Mouse (Mus musculus) kidney, embryonic 14.5 days (tissue): ENCODE data around the gene Zbtb16. TPM values are rescaled to one million over a fixed set of nuclear protein-coding genes. Genes with fewer than 3 reads are reported as not detected.

ENCODE experiments used
- ATAC-seq: fragments of 200-750 bp; cut with Nextera tagmentation; 2 replicates; pipeline ENCODE4 v1.8.0; 2017; ENCODE audit warnings: moderate number of reproducible peaks, mild to moderate bottlenecking, moderate TSS enrichment, moderate library complexity; ENCODE audit not compliant: low FRiP score, low TSS enrichment
- H3K27ac ChIP-seq: fragments of 300-500 bp; sonication (generic); 2 replicates; pipeline ENCODE4 v1.5.1; 2014; ENCODE audit warnings: low read depth, mild to moderate bottlenecking, low read length, moderate library complexity, mixed read lengths
- H3K27me3 ChIP-seq: fragments of 300-500 bp; sonication (generic); 2 replicates; pipeline ENCODE4 v1.6.1; 2014; ENCODE audit warnings: mild to moderate bottlenecking, low read length; ENCODE audit not compliant: control insufficient read depth, insufficient read depth
- H3K36me3 ChIP-seq: fragments of 300-500 bp; sonication (generic); 2 replicates; pipeline ENCODE4 v1.6.1; 2014; ENCODE audit warnings: low read length, mixed read lengths; ENCODE audit not compliant: control insufficient read depth, insufficient read depth
- H3K4me1 ChIP-seq: fragments of 300-500 bp; sonication (generic); 2 replicates; pipeline ENCODE4 v1.6.1; 2014; ENCODE audit warnings: low read length, mixed read lengths; ENCODE audit not compliant: control insufficient read depth, insufficient read depth
- H3K4me2 ChIP-seq: fragments of 300-500 bp; sonication (generic); replicated peaks from 2 replicates; pipeline ENCODE4 v1.6.1; 2014; ENCODE audit warnings: low read depth, mild to moderate bottlenecking, low read length
- H3K4me3 ChIP-seq: fragments of 300-500 bp; sonication (generic); 2 replicates; pipeline ENCODE4 v1.5.1; 2014; ENCODE audit warnings: mild to moderate bottlenecking, low read length
- H3K9ac ChIP-seq: fragments of 300-500 bp; sonication (generic); 2 replicates; pipeline ENCODE4 v1.6.1; 2014; ENCODE audit warnings: low read depth, mild to moderate bottlenecking, low read length, moderate library complexity
- H3K9me3 ChIP-seq: fragments of 300-500 bp; sonication (generic); 2 replicates; pipeline ENCODE4 v1.6.1; 2016; ENCODE audit warnings: low read length; ENCODE audit not compliant: control insufficient read depth
- WGBS: fragments of 180-500 bp; shearing (Covaris S2); extraction: QIAGEN DNeasy Blood & Tissue Kit; methylation state at CpG from one replicate; pipeline ENCODE4 v1.1.7; 2014; 5-methylcytosine and 5-hydroxymethylcytosine counted together
- polyA plus RNA-seq: library from polyadenylated mRNA; unstranded; fragments of >200 nt; fragmentation: Nextera tagmentation; extraction: Ambion mirVana; gene quantifications from 2 replicates; pipeline ENCODE4 v1.2.1, GENCODE M21; 2014

The Zbtb16 gene
- polyA plus RNA-seq, 1 experiment from 2014 or later = 0.49 TPM

DNA sequence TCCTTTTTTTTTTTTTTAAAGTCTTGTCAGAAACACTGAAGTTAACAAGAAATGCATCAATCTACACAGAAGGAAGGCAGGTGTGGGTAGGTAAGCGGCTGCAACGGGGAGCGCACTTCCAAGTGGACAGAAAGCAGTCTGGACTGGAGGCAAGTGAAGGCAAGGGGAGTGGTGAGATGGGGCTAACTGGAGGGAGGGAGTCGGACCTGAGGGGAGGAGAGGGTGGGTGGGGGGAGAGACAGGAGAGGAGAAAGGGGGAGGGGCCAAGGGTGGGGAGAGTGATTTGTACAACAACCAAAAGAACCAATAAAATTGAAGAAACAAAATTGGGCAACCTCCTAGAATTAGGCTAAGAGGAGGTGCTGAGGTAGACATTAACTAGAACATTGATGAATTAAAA is 184.0 kb downstream of the Zbtb16 start:
- Histone ChIP-seq H3K9ac (no peak overlapping the region), H3K4me2 (no peak overlapping the region), H3K27ac (no peak overlapping the region), H3K4me3 (no peak overlapping the region), H3K9me3 (no peaks in the 10 kb centered on the region), H3K36me3 (no peaks in the 10 kb centered on the region), H3K27me3 (peaks cover 3% of the 10 kb centered on the region; the same call in 1 of the 2 replicates), H3K4me1 (peaks cover 25% of the 10 kb centered on the region)
- ATAC-seq = no peak
- 62% methylated on average over 4 of the region's 4 CpGs for WGBS

DNA sequence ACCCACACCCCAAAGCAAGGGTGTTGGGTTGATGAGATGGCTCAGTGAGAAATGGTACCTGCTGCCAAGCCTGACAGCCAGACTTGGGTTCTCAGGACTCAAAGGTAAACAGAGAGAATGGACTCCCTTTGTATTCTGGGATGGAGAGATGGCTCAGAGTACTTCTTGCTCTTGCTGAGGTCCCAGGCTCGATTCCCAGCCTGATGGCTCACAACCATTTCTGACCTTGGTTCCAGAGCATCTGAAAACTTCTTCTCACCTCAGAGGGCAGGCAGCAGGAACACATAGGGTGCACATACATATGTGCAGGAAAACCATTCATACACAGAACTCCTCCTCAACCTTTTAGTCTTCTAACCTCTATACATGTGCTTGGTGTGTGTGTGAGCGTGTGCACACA is 185.2 kb downstream of the Zbtb16 start:
- 87% methylated on average over 2 of the region's 2 CpGs for WGBS
- Histone ChIP-seq H3K9ac (no peak overlapping the region), H3K4me1 (peaks cover 25% of the 10 kb centered on the region), H3K36me3 (no peaks in the 10 kb centered on the region), H3K27ac (no peak overlapping the region), H3K27me3 (peaks cover 3% of the 10 kb centered on the region; the same call in 1 of the 2 replicates), H3K9me3 (no peaks in the 10 kb centered on the region), H3K4me3 (no peak overlapping the region), H3K4me2 (no peak overlapping the region)
- no peak for ATAC-seq

DNA sequence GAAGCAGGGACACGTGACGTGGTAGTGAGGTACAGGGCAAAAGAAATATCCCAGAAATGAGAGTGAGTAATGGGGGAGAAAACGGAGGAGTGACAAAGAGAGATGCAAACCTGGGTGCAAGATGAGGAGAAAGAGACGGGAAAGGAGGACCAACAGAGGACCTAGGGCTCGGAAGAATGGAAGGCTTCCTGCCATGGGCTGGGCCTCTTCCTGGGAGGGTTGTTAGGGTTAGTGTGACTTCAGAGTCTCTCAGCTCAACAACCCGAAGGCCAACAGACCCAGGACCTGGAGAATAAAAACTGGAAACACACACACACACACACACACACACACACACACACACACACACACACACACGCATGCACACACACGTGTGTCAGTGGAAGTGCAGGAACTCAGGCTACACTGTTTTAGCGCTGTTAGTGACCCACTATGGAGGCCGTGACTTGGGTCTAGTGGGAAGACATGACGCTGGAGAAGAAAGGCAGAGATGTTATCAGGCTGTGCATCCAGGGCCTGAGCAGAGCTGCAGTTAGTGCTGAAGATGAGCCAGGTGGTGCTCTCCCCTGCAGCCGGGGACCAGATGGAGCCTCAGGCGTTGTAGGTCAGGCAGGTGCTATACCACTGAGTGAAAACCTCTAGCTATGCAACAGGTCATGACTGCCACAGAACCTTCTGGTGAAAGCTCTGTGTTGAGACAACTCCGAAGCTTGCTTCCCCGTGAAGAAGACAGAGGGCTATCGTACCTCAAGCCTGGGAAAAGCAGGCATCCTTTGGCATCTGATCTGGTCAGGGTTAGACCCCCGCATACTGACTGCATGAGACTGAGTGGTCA is 186.0 kb downstream of the Zbtb16 start:
- peak overlapping the region; percentile 61 for H3K4me2 ChIP-seq
- no peaks in the 10 kb centered on the region for H3K36me3 ChIP-seq
- no peak overlapping the region for H3K9ac ChIP-seq
- peaks cover 6% of the 10 kb centered on the region; the same call in 1 of the 2 replicates for H3K27me3 ChIP-seq
- ATAC-seq = no peak
- H3K4me3 ChIP-seq = peak overlapping the region; percentile 24; the same call in 1 of the 2 replicates
- WGBS = 34% methylated on average over 17 of the region's 17 CpGs
- no peaks in the 10 kb centered on the region for H3K9me3 ChIP-seq
- no peak overlapping the region for H3K27ac ChIP-seq
- H3K4me1 ChIP-seq = peaks cover 25% of the 10 kb centered on the region

DNA sequence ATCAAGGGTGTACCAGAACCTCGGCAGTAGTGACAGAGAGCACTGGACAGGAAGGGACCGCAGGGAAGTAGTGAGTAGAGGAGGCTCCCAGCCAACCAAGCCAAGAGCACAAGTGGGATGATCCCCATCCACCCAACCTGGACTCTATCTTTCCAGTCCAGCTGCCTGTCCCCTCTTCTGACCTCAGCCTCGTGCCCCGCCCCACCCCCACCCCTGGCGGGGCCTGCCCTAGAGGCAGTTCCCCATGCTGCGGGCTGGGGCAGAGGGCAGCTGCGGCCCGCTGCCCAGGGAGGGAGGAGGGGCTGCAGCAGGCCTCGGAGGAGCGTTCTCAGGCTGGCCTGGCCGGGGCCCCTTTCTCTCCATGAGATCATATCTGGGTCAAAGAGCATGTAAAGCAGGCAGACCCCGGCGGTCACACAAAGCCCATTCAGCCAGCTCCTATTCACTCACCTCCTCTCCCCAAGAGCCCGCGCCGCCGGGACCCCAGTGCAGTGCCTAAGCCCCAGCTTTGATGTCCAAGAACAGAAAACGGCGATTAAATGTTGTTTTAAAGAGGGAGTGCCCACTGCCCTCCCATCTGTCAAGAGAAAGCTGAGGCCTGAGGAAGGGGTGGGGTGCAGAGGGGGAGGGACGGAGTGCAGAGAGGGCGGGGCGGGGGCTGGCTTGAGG is 186.8 kb downstream of the Zbtb16 start:
- H3K4me3 ChIP-seq = peak overlapping the region; percentile 24
- peak; percentile 79 for ATAC-seq
- H3K27me3 ChIP-seq = peaks cover 6% of the 10 kb centered on the region; the same call in 1 of the 2 replicates
- H3K27ac ChIP-seq = no peak overlapping the region
- no peaks in the 10 kb centered on the region for H3K36me3 ChIP-seq
- H3K4me2 ChIP-seq = peak overlapping the region; percentile 61
- H3K4me1 ChIP-seq = peaks cover 25% of the 10 kb centered on the region
- peak overlapping the region; percentile 45 for H3K9ac ChIP-seq
- H3K9me3 ChIP-seq = peaks cover 4% of the 10 kb centered on the region; the same call in 1 of the 2 replicates
- WGBS = under 1% methylated on average over 20 of the region's 22 CpGs

DNA sequence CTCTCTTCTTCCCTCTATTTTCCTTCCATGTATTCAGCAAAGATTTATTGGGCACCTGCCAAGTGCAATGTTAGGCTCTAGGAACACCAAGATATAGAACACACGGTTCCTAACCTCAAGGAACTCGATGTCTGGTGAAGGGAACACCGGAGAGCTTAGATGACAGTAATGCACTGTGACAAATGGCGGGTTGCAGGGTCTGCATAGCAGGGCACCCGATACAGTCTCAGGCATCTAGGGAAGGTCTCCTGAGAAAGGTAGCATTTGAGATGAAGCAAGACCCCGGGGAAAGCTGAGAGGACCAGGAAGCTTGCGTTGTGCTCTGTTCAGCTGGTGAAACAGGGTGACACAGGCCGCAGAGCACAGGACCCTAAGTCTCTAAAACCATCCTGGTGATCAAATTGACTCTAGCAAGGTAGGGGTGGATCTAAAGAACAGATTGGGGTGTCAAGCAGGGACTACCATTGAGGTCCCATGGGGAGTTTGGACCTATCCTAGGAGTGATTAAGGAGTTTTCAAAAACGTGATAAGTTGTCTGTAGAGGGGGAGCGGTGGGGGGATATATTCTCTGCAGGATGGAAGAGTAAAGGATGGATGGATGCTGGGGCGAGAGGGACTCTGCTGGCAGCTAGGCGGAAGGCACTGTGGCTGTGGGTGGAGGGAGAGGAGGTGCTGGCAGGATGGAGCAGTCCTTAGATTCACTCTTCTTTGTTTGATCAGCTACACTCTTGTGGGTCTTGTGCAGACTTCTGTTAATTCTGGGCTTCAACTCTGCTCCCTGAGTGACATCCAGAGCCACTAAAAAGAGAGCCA is 187.5 kb downstream of the Zbtb16 start:
- H3K4me3 ChIP-seq = peak overlapping the region; percentile 24; the same call in 1 of the 2 replicates
- H3K27me3 ChIP-seq = peaks cover 6% of the 10 kb centered on the region; the same call in 1 of the 2 replicates
- peaks cover 25% of the 10 kb centered on the region for H3K4me1 ChIP-seq
- H3K4me2 ChIP-seq = peak overlapping the region; percentile 61
- ATAC-seq = no peak
- peak overlapping the region; percentile 45; the same call in 1 of the 2 replicates for H3K9ac ChIP-seq
- H3K27ac ChIP-seq = no peak overlapping the region
- H3K9me3 ChIP-seq = peaks cover 4% of the 10 kb centered on the region; the same call in 1 of the 2 replicates
- WGBS = 42% methylated on average over 12 of the region's 12 CpGs
- H3K36me3 ChIP-seq = no peaks in the 10 kb centered on the region

DNA sequence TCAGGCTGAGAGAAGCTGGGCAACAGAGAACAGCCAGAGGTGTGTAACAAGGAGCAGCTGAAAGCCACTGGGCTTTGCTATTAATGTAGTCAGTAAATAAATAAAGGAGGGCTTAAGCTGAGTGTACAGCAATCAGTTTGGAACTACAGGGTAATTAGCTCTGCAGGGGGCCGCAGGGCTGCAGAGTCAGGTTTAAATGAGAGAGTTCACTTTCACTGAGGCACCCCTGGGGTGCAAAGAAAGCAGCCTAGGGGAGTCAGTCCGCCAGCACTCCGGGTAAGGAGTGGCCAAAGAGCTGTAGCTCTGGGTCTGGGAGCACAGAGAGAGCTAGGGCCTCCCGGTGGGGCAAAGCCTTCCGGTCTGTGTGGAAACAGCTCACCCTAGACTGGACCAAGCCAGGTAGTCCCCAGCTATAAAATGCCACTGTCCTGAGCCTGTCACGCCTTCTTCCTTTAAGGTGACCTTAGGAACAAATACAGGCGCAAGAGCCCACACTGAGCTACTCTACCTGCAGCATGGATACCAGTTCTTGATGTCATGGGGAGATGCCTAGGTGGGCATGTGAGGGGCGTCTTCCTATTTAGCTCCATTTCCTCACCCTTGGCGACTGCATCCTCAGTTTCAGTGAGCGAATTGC is 188.3 kb downstream of the Zbtb16 start:
- H3K4me3 ChIP-seq = no peak overlapping the region
- peaks cover 25% of the 10 kb centered on the region for H3K4me1 ChIP-seq
- no peak overlapping the region for H3K9ac ChIP-seq
- no peak overlapping the region for H3K27ac ChIP-seq
- no peaks in the 10 kb centered on the region for H3K36me3 ChIP-seq
- H3K4me2 ChIP-seq = no peak overlapping the region
- ATAC-seq = no peak
- H3K9me3 ChIP-seq = peaks cover 4% of the 10 kb centered on the region; the same call in 1 of the 2 replicates
- WGBS = 31% methylated on average over 10 of the region's 10 CpGs
- peaks cover 6% of the 10 kb centered on the region; the same call in 1 of the 2 replicates for H3K27me3 ChIP-seq

DNA sequence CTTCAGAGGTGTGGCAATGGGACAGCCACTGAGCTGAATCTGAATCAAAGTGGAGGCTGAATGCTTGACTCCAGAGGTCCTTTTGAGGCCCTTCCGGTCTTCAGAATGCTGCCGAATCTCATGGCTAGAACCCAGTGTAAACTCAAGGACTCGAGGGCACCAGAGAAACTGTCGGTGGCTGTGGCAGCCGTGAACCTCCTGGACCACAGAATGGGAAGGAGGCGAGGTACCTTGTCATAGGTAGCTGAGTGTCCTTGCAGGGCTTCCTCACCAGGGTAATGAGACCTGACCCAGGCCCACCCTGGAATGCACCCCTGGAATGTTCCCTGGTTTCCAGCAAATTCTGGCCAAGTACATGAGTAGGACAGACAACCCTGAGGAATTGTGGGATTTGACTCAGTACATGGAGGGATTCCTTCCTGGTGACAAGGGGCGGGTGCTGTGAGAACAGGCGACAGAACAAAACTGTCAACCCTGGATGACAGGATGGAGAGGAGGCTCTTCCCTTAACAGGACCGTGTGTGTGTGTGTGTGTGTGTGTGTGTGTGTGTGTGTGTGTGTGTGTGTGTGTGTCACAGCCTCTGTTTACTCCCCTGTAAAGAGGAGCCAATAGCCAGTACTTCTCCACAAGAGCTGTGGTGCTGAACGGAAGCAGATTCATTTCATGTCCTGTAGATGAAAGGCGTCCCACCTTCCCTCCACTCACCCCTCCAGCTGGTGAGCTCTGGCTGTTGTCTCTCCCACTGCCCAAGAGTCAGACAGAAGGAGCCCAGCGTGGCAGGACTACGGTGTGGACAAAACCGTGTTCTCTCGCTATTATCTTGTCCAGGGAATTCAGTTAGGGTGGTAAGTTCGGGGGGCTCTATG is 189.0 kb downstream of the Zbtb16 start:
- Histone ChIP-seq H3K36me3 (no peaks in the 10 kb centered on the region), H3K27me3 (peaks cover 6% of the 10 kb centered on the region; the same call in 1 of the 2 replicates), H3K4me1 (peaks cover 25% of the 10 kb centered on the region), H3K27ac (no peak overlapping the region), H3K4me3 (no peak overlapping the region), H3K9ac (no peak overlapping the region), H3K4me2 (no peak overlapping the region), H3K9me3 (peaks cover 4% of the 10 kb centered on the region; the same call in 1 of the 2 replicates)
- WGBS = 52% methylated on average over 16 of the region's 16 CpGs
- ATAC-seq = no peak
